Mouse (Mus musculus) thymus, adult 18-20 months (tissue): ENCODE data around the gene Ehbp1.

ENCODE experiments used
- DNase-seq, 2 experiments: peaks; one replicate each; pipeline ENCODE4 v3.0.0; 2022; ENCODE audit warnings: mixed read lengths in 2 of 2

Ehbp1 gene

GRCm38 (mm10) chr11:22053034-22053668 lies 288.9 kb downstream of the Ehbp1 start:
- DNase-seq: no peak

GRCm38 (mm10) chr11:22050864-22051263 lies 291.2 kb downstream of the Ehbp1 start:
- no peak for DNase-seq

- DNase-seq: no peak
Observed at GRCm38 (mm10) chr11:22039854-22040426, 302.2 kb downstream of the Ehbp1 start.

- DNase-seq: no peak
Observed at GRCm38 (mm10) chr11:22034564-22035105, 307.5 kb downstream of the Ehbp1 start.

GRCm38 (mm10) chr11:22033582-22033981 lies 308.5 kb downstream of the Ehbp1 start:
- no peak for DNase-seq

- DNase-seq: no peak
Observed at GRCm38 (mm10) chr11:22020602-22021001, 321.5 kb downstream of the Ehbp1 start.

GRCm38 (mm10) chr11:22017444-22017843 lies 324.6 kb downstream of the Ehbp1 start:
- no peak for DNase-seq

- DNase-seq: no peak
Observed at GRCm38 (mm10) chr11:22016341-22016740, 325.8 kb downstream of the Ehbp1 start.

GRCm38 (mm10) chr11:22008817-22009216 lies 333.3 kb downstream of the Ehbp1 start:
- no peak for DNase-seq

GRCm38 (mm10) chr11:22008129-22008596 lies 333.9 kb downstream of the Ehbp1 start:
- no peak for DNase-seq

- DNase-seq: no peak
Observed at GRCm38 (mm10) chr11:22007781-22008110, 334.3 kb downstream of the Ehbp1 start.

GRCm38 (mm10) chr11:22007088-22007780 lies 334.9 kb downstream of the Ehbp1 start:
- no peak for DNase-seq

- no peak for DNase-seq
Observed at GRCm38 (mm10) chr11:22006471-22007087, 335.5 kb downstream of the Ehbp1 start.

GRCm38 (mm10) chr11:22005281-22005870 lies 336.7 kb downstream of the Ehbp1 start:
- no peak for DNase-seq

GRCm38 (mm10) chr11:22004331-22004841 lies 337.7 kb downstream of the Ehbp1 start:
- DNase-seq: no peak

GRCm38 (mm10) chr11:22003341-22003981 lies 338.6 kb downstream of the Ehbp1 start:
- no peak for DNase-seq

GRCm38 (mm10) chr11:22002783-22003340 lies 339.2 kb downstream of the Ehbp1 start, which contains the start of gene Otx1:
Gene Otx1, minus strand, starts transcription at chr11:22002897.
- no peak for DNase-seq

GRCm38 (mm10) chr11:22002062-22002782 lies 339.9 kb downstream of the Ehbp1 start:
- DNase-seq: no peak

GRCm38 (mm10) chr11:22001321-22002061 lies 340.6 kb downstream of the Ehbp1 start:
- no peak for DNase-seq

- no peak for DNase-seq
Observed at GRCm38 (mm10) chr11:22000316-22001076, 341.6 kb downstream of the Ehbp1 start.
